Mouse (Mus musculus) liver, embryonic 15.5 days (tissue): ENCODE measurements at regions not wholly inside any gene's neighbourhood (a gene's known extent, or its start where the extent isn't known, plus 50 kb on each side); places are given as distances from the start of the nearest gene placed in this dataset.

Experiments used
- ATAC-seq: fragments of 200-750 bp; cut with Nextera tagmentation; 2 replicates; pipeline ENCODE4 v1.8.0; 2017; ENCODE audit warnings: moderate number of reproducible peaks, mild to moderate bottlenecking, moderate library complexity; ENCODE audit not compliant: insufficient read depth
- H3K27ac ChIP-seq: fragments of 300-500 bp; sonication (generic); replicated peaks from 2 replicates; pipeline ENCODE4 v1.5.1; 2015; ENCODE audit warnings: mild to moderate bottlenecking, inconsistent platforms
- H3K27me3 ChIP-seq: fragments of 300-500 bp; sonication (generic); 2 replicates; pipeline ENCODE4 v1.6.1; 2015; ENCODE audit warnings: mild to moderate bottlenecking, inconsistent platforms
- H3K36me3 ChIP-seq: fragments of 300-500 bp; sonication (generic); replicated peaks from 2 replicates; pipeline ENCODE4 v1.6.1; 2015; ENCODE audit warnings: moderate library complexity, mild to moderate bottlenecking, inconsistent platforms
- H3K4me1 ChIP-seq: fragments of 300-500 bp; sonication (generic); replicated peaks from 2 replicates; pipeline ENCODE4 v1.6.1; 2015; ENCODE audit warnings: inconsistent platforms
- H3K4me2 ChIP-seq: fragments of 300-500 bp; sonication (generic); 2 replicates; pipeline ENCODE4 v1.6.1; 2015; ENCODE audit warnings: moderate library complexity, mild to moderate bottlenecking, inconsistent platforms
- H3K4me3 ChIP-seq: fragments of 300-500 bp; sonication (generic); replicated peaks from 2 replicates; pipeline ENCODE4 v1.5.1; 2015; ENCODE audit warnings: mild to moderate bottlenecking, inconsistent platforms
- H3K9ac ChIP-seq: fragments of 300-500 bp; sonication (generic); 2 replicates; pipeline ENCODE4 v1.6.1; 2015; ENCODE audit warnings: moderate library complexity, mild to moderate bottlenecking, inconsistent platforms
- H3K9me3 ChIP-seq: fragments of 300-500 bp; sonication (generic); replicated peaks from 2 replicates; pipeline ENCODE4 v1.6.1; 2016; ENCODE audit warnings: inconsistent platforms
- WGBS: fragments of 180-500 bp; shearing (Covaris S2); methylation state at CpG from one replicate; pipeline ENCODE4 v1.1.7; 2015; ENCODE audit warnings: mixed read lengths; ENCODE audit not compliant: insufficient replicate concordance; 5-methylcytosine and 5-hydroxymethylcytosine counted together

GRCm38 (mm10) chr6:51258304-51258703, 174.2 kb upstream of the Nfe2l3 start:
- Histone ChIP-seq H3K4me1 (peaks cover 10% of the 10 kb centered on the region), H3K27ac (no peak overlapping the region), H3K9me3 (no peaks in the 10 kb centered on the region), H3K36me3 (no peaks in the 10 kb centered on the region), H3K9ac (no peak overlapping the region), H3K27me3 (no peaks in the 10 kb centered on the region), H3K4me2 (no peak overlapping the region), H3K4me3 (no peak overlapping the region)
- no peak for ATAC-seq
- 27% methylated on average over 2 of the region's 2 CpGs for WGBS

GRCm38 (mm10) chr6:51263595-51263994, 168.9 kb upstream of the Nfe2l3 start:
- H3K4me3 ChIP-seq, result no peak overlapping the region
- no peaks in the 10 kb centered on the region for H3K36me3 ChIP-seq
- no peak for ATAC-seq
- no peak overlapping the region for H3K4me2 ChIP-seq
- 59% methylated on average over 4 of the region's 4 CpGs for WGBS
- H3K27ac ChIP-seq, result no peak overlapping the region
- H3K4me1 ChIP-seq, result peaks cover 1% of the 10 kb centered on the region; the same call in 1 of the 2 replicates
- H3K9me3 ChIP-seq, result no peaks in the 10 kb centered on the region
- no peaks in the 10 kb centered on the region for H3K27me3 ChIP-seq
- no peak overlapping the region for H3K9ac ChIP-seq

GRCm38 (mm10) chr6:51265329-51265728, 167.1 kb upstream of the Nfe2l3 start:
- Histone ChIP-seq H3K4me2 (no peak overlapping the region), H3K27me3 (no peaks in the 10 kb centered on the region), H3K4me1 (peaks cover 15% of the 10 kb centered on the region), H3K27ac (no peak overlapping the region), H3K4me3 (no peak overlapping the region), H3K9me3 (no peaks in the 10 kb centered on the region), H3K36me3 (no peaks in the 10 kb centered on the region), H3K9ac (no peak overlapping the region)
- WGBS, result 55% methylated on average over 3 of the region's 3 CpGs
- no peak for ATAC-seq

GRCm38 (mm10) chr6:51266721-51267120, 165.7 kb upstream of the Nfe2l3 start:
- Histone ChIP-seq H3K4me3 (no peak overlapping the region), H3K36me3 (no peaks in the 10 kb centered on the region), H3K27ac (no peak overlapping the region), H3K9ac (no peak overlapping the region), H3K27me3 (no peaks in the 10 kb centered on the region), H3K9me3 (no peaks in the 10 kb centered on the region), H3K4me1 (peaks cover 28% of the 10 kb centered on the region), H3K4me2 (no peak overlapping the region)
- ATAC-seq, result no peak
- 74% methylated on average over 6 of the region's 6 CpGs for WGBS

GRCm38 (mm10) chr6:51267888-51268287, 164.6 kb upstream of the Nfe2l3 start:
- Histone ChIP-seq H3K4me3 (no peak overlapping the region), H3K4me1 (peaks cover 28% of the 10 kb centered on the region), H3K9ac (no peak overlapping the region), H3K27me3 (no peaks in the 10 kb centered on the region), H3K36me3 (no peaks in the 10 kb centered on the region), H3K27ac (no peak overlapping the region), H3K4me2 (no peak overlapping the region), H3K9me3 (no peaks in the 10 kb centered on the region)
- 67% methylated on average over 5 of the region's 5 CpGs for WGBS
- no peak for ATAC-seq

GRCm38 (mm10) chr6:51268931-51269330, 163.5 kb upstream of the Nfe2l3 start:
- WGBS, result 70% methylated on average over 5 of the region's 5 CpGs
- Histone ChIP-seq H3K27ac (no peak overlapping the region), H3K4me3 (no peak overlapping the region), H3K4me1 (peaks cover 28% of the 10 kb centered on the region), H3K9ac (no peak overlapping the region), H3K36me3 (no peaks in the 10 kb centered on the region), H3K4me2 (peak overlapping the region; percentile 8; the same call in 1 of the 2 replicates), H3K27me3 (no peaks in the 10 kb centered on the region), H3K9me3 (no peaks in the 10 kb centered on the region)
- ATAC-seq, result no peak

- H3K27ac ChIP-seq, result peak overlapping the region; percentile 67; the same call in 1 of the 2 replicates
Observed at GRCm38 (mm10) chr6:51269617-51270016, 162.9 kb upstream of the Nfe2l3 start.

GRCm38 (mm10) chr6:51270216-51271127, 162.0 kb upstream of the Nfe2l3 start:
- Histone ChIP-seq H3K27ac (peak overlapping the region; percentile 67), H3K4me2 (peak overlapping the region; percentile 92), H3K36me3 (no peaks in the 10 kb centered on the region), H3K9me3 (no peaks in the 10 kb centered on the region), H3K4me3 (peak overlapping the region; percentile 70), H3K27me3 (peaks cover 4% of the 10 kb centered on the region; the same call in 1 of the 2 replicates), H3K4me1 (peaks cover 28% of the 10 kb centered on the region), H3K9ac (peak overlapping the region; percentile 64)
- under 1% methylated on average over 77 of the region's 80 CpGs for WGBS
- ATAC-seq, result peak; percentile 87

More at GRCm38 (mm10) chr6:51269617-51270016, 162.9 kb upstream of the Nfe2l3 start:
- Histone ChIP-seq H3K27me3 (peaks cover 1% of the 10 kb centered on the region; the same call in 1 of the 2 replicates), H3K4me1 (peaks cover 28% of the 10 kb centered on the region), H3K4me2 (peak overlapping the region; percentile 92), H3K36me3 (no peaks in the 10 kb centered on the region), H3K9ac (peak overlapping the region; percentile 64; the same call in 1 of the 2 replicates), H3K9me3 (no peaks in the 10 kb centered on the region), H3K4me3 (peak overlapping the region; percentile 70)
- WGBS, result 16% methylated on average over 10 of the region's 10 CpGs
- no peak for ATAC-seq

- H3K36me3 ChIP-seq, result no peaks in the 10 kb centered on the region
- H3K27ac ChIP-seq, result no peak overlapping the region
- peaks cover 28% of the 10 kb centered on the region for H3K4me1 ChIP-seq
- ATAC-seq, result peak; percentile 70
- H3K4me2 ChIP-seq, result peak overlapping the region; percentile 92
- H3K9me3 ChIP-seq, result no peaks in the 10 kb centered on the region
- H3K9ac ChIP-seq, result no peak overlapping the region
- peak overlapping the region; percentile 70 for H3K4me3 ChIP-seq
- WGBS, result 5% methylated on average over 15 of the region's 17 CpGs
- H3K27me3 ChIP-seq, result peaks cover 10% of the 10 kb centered on the region
Observed at GRCm38 (mm10) chr6:51271128-51271480, 161.4 kb upstream of the Nfe2l3 start.

- H3K4me1 ChIP-seq, result peaks cover 28% of the 10 kb centered on the region
- H3K36me3 ChIP-seq, result no peaks in the 10 kb centered on the region
- no peak overlapping the region for H3K9ac ChIP-seq
- H3K4me2 ChIP-seq, result peak overlapping the region; percentile 92
- peaks cover 13% of the 10 kb centered on the region for H3K27me3 ChIP-seq
- 73% methylated on average over 19 of the region's 19 CpGs for WGBS
- ATAC-seq, result peak; percentile 22; the same call in 1 of the 2 replicates
- H3K27ac ChIP-seq, result peak overlapping the region; percentile 31; the same call in 1 of the 2 replicates
- H3K4me3 ChIP-seq, result 0 out of 2 replicates have a peak overlapping the region, but pooled peaks have one; percentile 16
- no peaks in the 10 kb centered on the region for H3K9me3 ChIP-seq
Observed at GRCm38 (mm10) chr6:51272136-51272736, 160.2 kb upstream of the Nfe2l3 start.

- ATAC-seq, result no peak
- Histone ChIP-seq H3K4me2 (no peak overlapping the region), H3K9ac (no peak overlapping the region), H3K27me3 (peaks cover 13% of the 10 kb centered on the region), H3K9me3 (no peaks in the 10 kb centered on the region), H3K27ac (no peak overlapping the region), H3K4me1 (no peaks in the 10 kb centered on the region), H3K36me3 (no peaks in the 10 kb centered on the region), H3K4me3 (no peak overlapping the region)
- WGBS, result 61% methylated on average over 10 of the region's 10 CpGs
Observed at GRCm38 (mm10) chr6:51279491-51279890, 153.0 kb upstream of the Nfe2l3 start.
